Mouse (Mus musculus): ENCODE data around the gene Nav2. TPM values are rescaled to one million over a fixed set of nuclear protein-coding genes. Genes with fewer than 3 reads are reported as not detected.

The Nav2 gene
- polyA plus RNA-seq, 1 experiment: 28.3 TPM

DNA sequence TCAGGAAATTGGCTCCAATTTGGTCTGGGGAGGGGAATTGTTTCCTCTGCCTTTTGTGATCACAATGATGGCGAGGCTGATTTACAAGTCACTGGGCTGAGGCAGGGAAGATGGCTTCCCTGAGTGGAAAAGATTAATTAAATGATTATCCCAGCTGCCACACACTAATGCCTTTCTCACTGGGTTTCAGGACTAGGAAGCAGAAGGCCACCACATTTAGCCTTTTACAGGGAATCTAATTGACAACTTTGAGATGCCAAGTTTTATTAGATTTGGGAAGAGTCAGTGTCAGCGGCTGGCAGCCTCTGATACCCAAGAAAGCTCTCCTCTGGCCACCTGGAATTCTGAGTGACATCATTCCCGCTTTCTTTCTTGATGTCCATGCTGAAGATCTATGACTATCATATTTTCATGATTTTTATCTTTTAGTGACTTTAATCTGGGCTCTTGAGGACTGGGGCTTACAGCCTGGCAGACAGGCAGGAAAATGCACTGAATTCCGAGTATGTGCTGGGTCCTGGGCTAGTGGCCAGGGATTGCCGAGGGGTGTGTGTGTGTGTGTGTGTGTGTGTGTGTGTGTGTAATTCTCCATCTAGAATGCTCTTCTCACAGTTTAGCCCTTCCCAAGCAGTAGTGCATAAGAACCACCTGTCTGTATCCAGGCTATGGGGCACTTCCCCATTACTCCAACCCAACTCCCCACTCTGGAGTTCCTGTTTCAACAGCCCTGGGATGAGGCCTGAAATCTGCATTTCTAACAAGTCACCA is 432.8 kb downstream of the Nav2 start:
- no peak for TF ChIP-seq POLR2A (IDR thresholded peaks at IDR 0.05; ENCODE audit: borderline replicate concordance, extremely low read depth, insufficient read depth, insufficient read length, poor library complexity, severe bottlenecking)
- TF ChIP-seq CTCF (IDR thresholded peaks at IDR 0.05; ENCODE audit: borderline replicate concordance, extremely low read depth, insufficient read depth, insufficient read length): no peak
- peak; percentile 77 for DNase-seq (ENCODE audit: low read depth)

DNA sequence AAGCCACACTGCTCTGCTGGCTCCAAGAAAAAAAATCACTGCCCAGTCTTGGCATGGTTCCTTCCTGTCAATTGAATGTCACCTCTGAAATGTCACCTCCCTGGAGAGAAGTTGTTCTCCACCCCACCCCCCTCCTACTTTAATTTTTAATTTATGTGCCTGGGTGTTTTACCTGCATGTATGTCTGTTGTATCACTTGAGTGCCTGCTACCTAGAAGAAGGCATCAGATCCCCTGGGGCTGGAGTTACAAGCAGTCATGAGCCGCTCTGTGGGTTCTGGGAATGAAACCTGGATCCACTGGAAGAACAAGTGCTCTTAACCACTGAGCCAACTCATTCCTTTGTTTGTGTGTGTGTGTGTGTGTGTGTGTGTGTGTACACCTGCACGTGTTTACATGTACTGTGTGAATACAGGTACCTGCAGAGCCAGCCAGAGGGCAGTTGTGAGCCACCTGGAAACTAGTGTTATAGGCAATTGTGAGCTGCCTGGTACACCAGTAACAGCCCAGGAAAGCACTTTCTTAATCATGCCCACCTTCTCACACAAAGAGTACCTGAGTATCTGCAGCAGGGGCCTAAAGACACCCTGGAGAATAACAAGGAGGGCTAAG is 433.5 kb downstream of the Nav2 start:
- TF ChIP-seq CTCF (IDR thresholded peaks at IDR 0.05; ENCODE audit: borderline replicate concordance, extremely low read depth, insufficient read depth, insufficient read length) (no peak), POLR2A (IDR thresholded peaks at IDR 0.05; ENCODE audit: borderline replicate concordance, extremely low read depth, insufficient read depth, insufficient read length, poor library complexity, severe bottlenecking) (no peak)
- DNase-seq (ENCODE audit: low read depth): no peak

DNA sequence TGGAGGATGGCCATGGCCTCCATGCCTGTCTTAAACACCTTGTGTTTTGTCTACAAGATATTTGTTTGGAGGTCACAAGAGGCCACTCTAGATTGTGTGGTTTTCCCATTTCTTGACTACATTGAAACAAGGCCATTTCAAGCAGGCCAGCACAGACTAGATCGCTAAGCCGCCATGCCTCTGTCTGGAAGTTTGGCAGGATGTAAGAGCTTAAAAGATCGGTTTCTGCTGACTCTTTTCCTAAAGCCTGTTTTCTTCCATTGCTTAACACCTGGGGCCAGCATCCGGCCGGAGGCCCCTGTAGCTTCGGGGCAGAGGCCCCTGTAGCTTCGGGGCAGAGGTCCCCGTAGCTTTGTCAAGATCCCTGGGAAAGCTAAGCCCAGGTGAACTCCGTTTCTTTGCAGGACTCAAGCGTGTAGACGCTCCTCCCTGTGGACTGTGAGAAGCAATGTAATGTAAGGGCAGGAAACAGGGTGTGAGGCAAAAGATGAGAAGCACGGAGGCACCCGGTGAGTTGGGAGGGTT is 434.1 kb downstream of the Nav2 start:
- DNase-seq (ENCODE audit: low read depth): peak; percentile 66
- TF ChIP-seq POLR2A (IDR thresholded peaks at IDR 0.05; ENCODE audit: borderline replicate concordance, extremely low read depth, insufficient read depth, insufficient read length, poor library complexity, severe bottlenecking) (no peak), CTCF (IDR thresholded peaks at IDR 0.05; ENCODE audit: borderline replicate concordance, extremely low read depth, insufficient read depth, insufficient read length) (no peak)

DNA sequence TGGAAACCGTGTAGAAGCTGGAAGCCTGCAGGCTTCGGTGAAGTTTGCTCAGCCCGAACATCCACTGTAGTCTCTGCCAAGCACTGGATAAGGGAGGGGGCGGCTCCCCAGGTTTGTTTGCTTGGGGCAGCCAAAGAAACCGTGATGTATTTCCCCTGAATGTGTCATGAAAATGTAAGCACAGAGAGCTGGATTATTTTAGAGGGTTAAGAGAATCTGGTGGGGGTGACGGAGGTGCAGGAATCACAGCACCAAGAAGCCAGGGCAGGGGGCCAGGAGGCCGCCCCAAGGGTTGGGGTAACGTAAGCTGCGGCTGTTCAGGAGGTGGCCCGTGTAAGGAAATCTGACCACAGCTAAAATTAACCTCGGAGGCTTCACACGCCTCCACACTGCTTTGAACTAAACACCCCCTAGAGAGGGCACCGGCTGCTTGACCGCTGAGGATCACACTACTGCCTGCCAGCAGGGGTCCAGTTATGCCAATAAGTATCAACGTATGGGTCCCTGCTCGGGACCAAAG is 434.6 kb downstream of the Nav2 start:
- no peak for TF ChIP-seq POLR2A (IDR thresholded peaks at IDR 0.05; ENCODE audit: borderline replicate concordance, extremely low read depth, insufficient read depth, insufficient read length, poor library complexity, severe bottlenecking)
- no peak for TF ChIP-seq CTCF (IDR thresholded peaks at IDR 0.05; ENCODE audit: borderline replicate concordance, extremely low read depth, insufficient read depth, insufficient read length)
- no peak for DNase-seq (ENCODE audit: low read depth)

DNA sequence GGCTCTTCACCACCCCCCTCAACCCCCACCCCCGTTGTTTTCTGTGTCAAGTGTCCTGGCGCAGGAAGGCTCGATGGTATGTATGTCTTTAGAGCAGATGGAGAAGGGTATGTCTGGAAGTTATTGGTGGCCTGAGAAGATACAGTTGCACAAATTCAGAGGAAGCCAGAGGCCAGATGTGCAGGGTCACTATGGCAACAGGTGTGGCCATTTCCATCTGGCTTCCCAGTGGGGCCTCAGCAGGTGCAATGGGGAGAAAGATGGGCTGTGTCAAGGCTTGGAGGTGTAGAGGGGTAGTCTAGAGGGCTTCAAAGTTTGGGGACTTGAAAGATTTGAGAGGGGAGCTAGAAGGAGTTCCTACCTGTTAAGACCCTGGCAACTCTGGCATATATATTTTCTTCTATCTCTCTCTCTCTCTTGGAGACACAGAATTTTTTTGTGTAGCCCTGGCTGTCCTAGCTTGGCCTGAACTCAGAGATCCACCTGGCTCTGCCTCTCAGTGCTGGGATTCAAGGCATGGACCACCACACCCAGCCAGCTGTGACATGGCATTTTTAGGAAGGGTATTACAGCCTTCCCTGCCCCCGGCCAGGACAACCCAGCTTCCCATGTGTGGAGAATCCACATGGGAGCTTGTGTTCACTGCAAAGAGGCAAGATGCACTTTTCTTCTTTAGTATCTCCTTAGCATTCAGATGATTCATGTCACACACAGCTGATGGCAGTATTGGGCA is 435.4 kb downstream of the Nav2 start:
- TF ChIP-seq CTCF (IDR thresholded peaks at IDR 0.05; ENCODE audit: borderline replicate concordance, extremely low read depth, insufficient read depth, insufficient read length) (no peak), POLR2A (IDR thresholded peaks at IDR 0.05; ENCODE audit: borderline replicate concordance, extremely low read depth, insufficient read depth, insufficient read length, poor library complexity, severe bottlenecking) (no peak)
- DNase-seq (ENCODE audit: low read depth): no peak

DNA sequence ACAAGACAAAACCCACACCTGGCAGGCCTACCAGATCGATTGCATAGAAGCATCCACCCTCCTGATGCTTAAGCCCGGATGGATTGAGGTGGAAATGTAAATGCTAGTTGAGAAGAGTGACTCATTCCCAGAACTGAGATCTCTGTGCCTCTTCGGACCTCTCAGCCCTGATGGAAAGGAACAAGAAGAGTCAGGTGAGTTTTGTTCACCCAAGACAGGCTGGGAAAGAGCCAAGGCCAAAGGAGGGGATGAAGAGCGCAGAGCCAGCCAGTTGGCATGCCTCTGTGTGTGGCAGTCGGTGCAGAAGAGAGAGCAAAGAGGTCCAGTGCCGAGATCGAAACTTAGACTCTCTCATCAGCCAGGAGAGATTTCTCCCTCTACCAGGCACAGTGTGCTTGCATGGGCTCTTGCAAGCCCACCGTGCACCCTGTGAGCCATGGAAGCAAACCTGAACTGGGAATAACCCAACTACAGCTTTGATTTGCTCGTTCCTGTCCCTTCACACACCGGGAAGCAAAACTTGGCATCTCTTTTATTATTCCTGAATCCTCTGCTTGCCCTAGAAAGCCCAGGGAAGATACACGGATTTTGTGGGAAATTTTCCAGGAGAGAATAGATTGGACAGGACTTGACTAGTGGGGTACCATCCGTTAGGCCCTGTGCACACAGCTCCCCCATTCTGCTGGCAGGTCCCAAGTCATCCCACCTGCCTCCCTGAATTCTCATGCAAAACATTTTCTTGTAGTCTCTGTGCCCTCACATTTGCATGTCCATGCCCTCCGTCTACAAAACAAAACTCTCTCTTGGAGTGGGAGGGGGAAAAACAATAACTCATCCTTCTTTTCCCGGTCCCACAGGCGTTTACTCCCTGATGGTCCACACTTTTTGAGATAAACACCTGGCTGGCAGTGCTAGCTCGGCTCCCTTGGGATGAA is 439.1 kb downstream of the Nav2 start:
- no peak for TF ChIP-seq POLR2A (IDR thresholded peaks at IDR 0.05; ENCODE audit: borderline replicate concordance, extremely low read depth, insufficient read depth, insufficient read length, poor library complexity, severe bottlenecking)
- no peak for TF ChIP-seq CTCF (IDR thresholded peaks at IDR 0.05; ENCODE audit: borderline replicate concordance, extremely low read depth, insufficient read depth, insufficient read length)
- DNase-seq (ENCODE audit: low read depth): no peak

DNA sequence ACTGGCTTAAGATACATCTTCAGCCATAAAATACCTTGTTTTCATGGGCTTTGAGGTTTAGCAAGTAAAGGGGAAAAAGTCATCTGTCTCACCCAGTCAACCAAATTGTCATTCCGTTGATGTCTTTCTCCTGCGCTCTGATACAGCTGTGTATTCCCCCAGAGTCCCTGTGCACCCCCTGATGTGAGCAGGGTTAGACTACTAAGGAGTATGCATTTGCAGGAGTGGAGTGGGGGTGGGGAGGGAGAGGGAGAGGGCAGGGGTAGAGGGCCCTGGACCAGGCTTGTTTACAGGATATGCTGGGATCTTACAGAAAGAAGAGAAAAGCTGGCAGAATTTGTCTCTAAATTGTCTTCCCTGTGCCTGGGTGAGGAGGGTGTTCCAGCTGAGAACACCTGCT is 440.1 kb downstream of the Nav2 start:
- TF ChIP-seq CTCF (IDR thresholded peaks at IDR 0.05; ENCODE audit: borderline replicate concordance, extremely low read depth, insufficient read depth, insufficient read length) (no peak), POLR2A (IDR thresholded peaks at IDR 0.05; ENCODE audit: borderline replicate concordance, extremely low read depth, insufficient read depth, insufficient read length, poor library complexity, severe bottlenecking) (no peak)
- no peak for DNase-seq (ENCODE audit: low read depth)

DNA sequence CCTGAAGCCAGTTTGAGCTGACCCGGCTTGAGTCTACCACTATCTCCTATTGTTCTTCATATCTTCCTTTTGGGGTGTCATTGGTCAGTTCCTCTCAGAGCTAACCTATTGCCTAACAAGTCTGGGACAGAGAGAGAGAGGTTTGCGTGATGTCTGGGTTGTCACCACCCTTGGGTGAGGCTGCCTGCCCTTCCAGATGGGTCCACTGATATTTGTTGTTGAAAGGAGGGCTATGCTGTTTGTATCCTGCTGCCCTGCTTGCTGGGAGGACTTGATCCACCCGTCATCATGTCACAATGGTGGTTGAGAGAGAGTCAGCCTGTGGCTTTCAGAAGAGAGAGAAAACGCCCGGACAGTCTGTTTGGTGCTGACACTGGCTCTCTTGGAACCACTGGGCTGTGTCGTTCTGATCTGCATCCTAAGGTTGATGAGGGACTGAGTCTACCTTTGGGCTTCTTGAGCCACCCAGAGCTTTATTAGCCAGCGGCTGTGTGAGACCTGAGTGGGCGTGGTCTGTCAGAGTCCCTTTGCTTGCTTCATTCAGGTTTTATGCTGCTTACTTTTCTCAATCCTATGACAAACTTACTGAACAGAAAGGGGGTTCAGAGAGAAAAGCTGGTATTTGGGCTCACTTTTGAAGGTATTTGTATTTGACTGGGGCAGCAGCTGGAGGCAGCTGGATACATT is 441.9 kb downstream of the Nav2 start:
- TF ChIP-seq CTCF (IDR thresholded peaks at IDR 0.05; ENCODE audit: borderline replicate concordance, extremely low read depth, insufficient read depth, insufficient read length) (no peak), POLR2A (IDR thresholded peaks at IDR 0.05; ENCODE audit: borderline replicate concordance, extremely low read depth, insufficient read depth, insufficient read length, poor library complexity, severe bottlenecking) (no peak)
- DNase-seq (ENCODE audit: low read depth): no peak

DNA sequence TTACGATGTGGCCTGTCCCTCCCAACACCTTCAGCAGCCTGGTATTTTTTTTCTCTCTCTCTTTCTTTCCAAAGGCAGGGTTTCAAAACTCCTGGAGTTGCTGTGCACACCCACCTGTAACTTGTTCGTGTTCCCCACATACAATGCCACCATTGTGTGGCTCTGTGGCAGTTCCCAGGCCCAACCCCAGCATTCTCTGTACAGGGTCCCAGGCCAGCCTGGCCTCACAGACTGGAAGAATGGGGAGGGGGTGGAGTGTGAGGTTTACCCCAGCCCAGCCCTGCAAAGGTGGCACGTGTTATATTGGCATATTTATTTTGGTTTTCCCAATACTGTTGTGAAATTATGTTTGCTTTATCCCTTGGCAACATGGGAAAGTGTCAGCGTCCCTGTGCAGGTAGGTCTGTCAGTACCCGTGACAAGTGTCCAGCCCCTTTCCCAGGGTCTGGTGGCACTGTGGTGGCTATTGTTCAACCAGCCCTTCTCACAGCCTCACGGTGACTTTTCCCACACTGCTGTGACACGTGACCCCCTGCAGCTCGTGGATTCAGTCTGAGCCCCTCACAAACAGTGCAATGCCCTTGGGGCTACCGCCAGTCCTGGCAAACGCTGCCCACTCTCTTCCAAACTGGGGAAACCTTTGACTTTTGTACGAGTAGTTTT is 443.2 kb downstream of the Nav2 start:
- TF ChIP-seq CTCF (IDR thresholded peaks at IDR 0.05; ENCODE audit: borderline replicate concordance, extremely low read depth, insufficient read depth, insufficient read length) (no peak), POLR2A (IDR thresholded peaks at IDR 0.05; ENCODE audit: borderline replicate concordance, extremely low read depth, insufficient read depth, insufficient read length, poor library complexity, severe bottlenecking) (no peak)
- DNase-seq (ENCODE audit: low read depth): no peak
